Mouse (Mus musculus) kidney, postnatal 36 days (tissue): ENCODE data around the gene Gatad2b.
A peak's percentile ranks its signal among the peaks of the same experiment; 100 is the strongest.
"Not testable (repeated sequence)": the region's sequence is repeated elsewhere in the genome, so short reads cannot be mapped to it uniquely, and the experiment has no call there.

Source experiments
- DNase-seq, 2 experiments: peaks; one replicate each; pipeline ENCODE4 v3.0.0; 2021 to 2022; ENCODE audit warnings: mixed read lengths in 2 of 2

Gatad2b gene

GRCm38 (mm10) chr3:90265932-90266741 lies 26.8 kb upstream of the Gatad2b start:
- no peak for DNase-seq

DNA sequence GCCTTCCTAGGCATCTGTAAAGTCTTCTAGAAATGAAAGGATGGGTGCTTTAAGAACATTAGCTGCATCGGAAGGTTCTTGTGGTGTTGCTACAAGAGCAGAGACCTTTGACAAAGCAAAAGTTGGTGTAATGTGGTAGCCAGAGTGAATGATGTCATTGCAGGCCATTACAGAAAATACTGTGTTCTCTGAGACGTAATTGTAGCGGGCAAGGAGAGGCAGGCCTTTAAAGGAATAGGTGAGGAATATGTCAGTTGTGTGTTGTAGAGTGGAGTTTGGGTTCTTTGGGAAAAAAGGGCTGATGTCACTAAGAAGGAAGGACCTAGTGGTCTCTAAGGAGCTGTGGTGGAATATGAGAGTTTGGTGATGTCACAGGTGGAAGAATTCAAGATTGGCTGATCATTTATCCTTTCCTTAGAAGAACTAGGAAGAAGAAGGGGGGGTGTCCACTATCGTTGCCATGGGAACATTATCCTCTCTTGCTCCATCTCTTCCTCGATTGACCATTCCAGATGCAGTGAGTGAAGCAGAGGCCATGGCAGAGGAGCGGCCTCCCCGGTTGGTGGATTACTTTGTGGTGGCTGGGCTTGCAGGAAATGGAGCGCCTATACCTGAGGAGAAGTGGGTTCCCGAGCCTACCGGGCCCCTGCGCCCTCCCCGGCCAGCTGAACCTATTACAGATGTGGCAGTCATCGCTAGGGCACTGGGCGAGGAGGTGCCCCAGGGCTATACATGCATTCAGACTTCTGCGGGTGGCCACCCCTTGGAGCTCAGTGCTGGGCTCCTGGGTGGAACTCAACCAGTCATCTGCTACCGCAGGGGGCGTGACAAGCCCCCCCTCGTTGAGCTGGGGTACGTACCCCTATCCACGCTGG lies 25.8 kb upstream of the Gatad2b start:
- DNase-seq, result no peak

- no peak for DNase-seq
Observed at GRCm38 (mm10) chr3:90268190-90268589, 24.8 kb upstream of the Gatad2b start.

DNA sequence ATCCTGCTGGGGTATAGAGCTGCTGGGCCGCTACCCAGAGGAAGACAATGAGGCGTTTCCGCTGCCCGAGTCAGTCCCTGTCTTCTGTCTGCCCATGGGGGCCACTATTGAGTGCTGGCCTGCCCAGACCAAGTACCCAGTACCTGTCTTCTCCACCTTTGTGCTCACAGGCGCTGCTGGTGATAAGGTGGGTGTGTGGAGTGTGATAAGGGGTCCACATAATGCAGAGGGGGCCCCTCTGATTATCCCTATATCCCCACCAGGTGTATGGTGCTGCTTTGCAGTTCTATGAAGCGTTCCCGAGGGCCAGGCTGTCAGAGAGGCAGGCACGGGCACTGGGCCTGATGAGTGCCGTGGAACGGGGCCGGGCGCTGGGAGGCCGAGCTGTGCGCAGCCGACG lies 24.0 kb upstream of the Gatad2b start:
- DNase-seq, result no peak

DNA sequence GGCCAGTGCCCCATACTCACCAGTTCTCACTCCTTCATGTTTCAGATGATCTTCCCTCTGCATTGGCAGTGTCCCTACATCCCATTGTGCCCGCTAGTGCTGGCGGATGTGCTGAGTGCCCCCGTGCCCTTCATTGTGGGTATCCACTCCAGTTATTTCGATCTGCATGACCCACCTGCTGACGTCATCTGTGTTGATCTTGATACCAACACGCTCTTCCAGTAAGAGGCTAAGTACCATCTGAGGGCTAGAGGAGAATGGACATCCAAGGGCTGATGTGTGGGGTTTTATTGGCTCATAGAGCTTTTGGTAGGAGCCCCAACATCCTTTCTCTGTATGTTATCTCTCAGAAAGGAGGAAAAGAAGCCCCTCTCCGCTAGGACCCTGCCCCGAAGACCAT lies 22.2 kb upstream of the Gatad2b start:
- no peak for DNase-seq

DNA sequence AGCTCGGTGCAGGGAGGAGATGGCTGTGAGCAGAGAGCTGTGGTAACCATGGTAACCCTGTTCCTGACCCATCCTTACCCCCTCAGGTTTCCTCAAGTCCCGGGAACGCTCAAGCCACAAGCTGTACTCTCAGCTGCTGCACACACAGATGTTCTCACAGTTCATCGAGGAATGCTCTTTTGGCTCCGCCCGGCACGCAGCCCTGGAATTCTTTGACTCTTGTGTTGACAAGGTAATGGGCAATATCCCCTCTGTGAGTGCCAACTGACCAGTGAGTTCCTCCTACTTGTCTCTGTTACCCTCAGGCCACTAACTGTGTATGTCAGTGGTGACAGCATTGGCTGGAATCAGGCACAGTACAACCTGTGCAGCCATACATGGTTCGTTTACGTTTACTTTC lies 20.8 kb upstream of the Gatad2b start:
- no peak for DNase-seq

DNA sequence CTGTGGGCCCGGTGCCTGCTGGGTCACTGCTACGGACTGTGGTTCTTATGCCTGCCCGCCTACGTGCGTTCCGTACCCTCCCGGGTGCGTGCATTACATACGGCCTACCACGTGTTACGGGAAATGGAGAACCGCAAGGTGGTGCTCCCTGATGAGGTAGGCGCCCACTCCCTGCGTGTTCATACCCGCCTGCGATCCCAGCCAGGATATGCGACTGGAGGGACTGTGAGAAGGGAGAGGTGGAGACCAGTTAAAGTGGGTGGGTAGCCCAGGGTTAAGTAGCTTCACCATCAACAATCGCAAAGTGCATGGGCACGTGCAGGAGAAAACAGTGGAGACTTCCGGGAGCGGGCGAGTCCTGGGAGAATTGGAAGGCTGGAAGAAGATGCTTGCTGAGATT lies 19.1 kb upstream of the Gatad2b start:
- DNase-seq, result no peak

DNA sequence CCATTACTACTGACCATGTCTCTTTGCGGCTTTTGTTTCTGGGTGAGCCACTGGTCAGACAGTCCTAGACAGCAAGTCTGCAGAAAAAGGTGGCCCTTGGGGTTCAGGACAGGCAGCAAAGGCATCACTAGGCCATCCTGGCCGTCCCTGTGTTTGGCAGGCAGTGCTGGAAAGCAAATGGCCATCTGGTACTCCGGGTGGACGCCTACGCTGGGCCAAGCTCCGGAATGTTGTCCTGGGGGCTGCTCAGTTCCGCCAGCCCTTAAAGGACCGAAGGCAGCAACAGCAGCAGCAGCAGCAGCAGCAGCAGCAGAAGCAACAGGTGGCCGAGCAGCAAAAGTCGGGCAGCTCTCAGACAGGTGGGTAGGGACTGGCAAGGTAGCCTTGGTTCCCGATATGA lies 17.7 kb upstream of the Gatad2b start:
- DNase-seq, result no peak

- no peak for DNase-seq
Observed at GRCm38 (mm10) chr3:90276858-90277257, 16.1 kb upstream of the Gatad2b start.

DNA sequence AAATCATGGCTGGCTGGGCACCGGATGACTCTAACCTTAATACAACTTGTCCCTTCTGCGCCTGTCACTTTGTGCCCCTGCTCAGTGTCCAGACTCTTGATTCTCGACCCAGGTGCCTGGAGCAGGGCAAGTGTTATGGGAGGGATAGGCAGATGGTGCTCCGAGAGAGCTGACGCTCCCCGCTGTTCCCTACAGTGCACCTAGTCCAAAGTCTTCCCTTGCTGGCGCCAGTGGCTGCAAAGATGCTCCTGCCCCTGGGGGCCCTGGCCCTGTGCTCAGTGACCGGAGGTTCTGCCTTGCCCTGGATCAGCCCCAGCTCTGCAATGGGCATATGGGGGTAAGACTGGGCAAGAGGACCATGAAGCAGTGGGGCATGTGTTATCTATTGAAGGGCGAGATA lies 15.2 kb upstream of the Gatad2b start:
- DNase-seq, result no peak

DNA sequence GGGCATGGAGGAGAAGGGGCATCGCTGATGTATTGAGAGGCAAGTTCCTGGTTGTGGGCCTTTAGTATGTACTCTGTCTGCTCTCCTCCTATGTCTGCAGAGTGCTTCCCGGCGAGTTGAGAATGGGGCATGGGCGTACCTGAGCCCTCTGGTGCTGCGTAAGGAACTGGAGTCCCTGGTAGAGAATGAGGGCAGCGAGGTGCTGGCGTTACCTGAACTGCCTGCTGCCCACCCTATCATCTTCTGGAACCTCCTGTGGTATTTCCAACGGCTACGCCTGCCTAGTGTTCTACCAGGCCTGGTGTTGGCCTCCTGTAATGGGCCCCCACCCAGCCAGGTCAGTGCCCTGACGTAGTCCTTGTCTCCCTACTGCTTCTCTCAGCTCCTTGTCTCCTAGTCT lies 14.8 kb upstream of the Gatad2b start:
- no peak for DNase-seq

DNA sequence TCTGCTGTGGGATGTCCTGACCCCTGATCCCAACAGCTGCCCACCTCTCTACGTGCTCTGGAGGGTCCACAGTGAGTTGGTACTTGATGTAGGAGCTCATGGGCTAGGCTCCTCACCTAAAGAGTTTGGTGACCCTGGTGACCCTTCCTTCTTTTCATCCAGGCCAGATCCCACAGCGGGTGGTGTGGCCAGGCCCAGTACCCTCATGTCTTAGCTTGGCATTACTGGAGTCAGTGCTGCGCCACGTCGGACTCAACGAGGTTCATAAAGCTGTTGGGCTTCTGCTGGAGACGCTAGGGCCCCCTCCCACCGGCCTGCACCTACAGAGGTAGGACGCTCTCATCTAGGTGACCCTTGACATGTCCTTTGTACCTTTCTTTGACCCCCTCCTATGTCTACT lies 13.8 kb upstream of the Gatad2b start:
- no peak for DNase-seq

- no peak for DNase-seq
Observed at GRCm38 (mm10) chr3:90279743-90280142, 13.2 kb upstream of the Gatad2b start.

GRCm38 (mm10) chr3:90280708-90281107 lies 12.3 kb upstream of the Gatad2b start:
- no peak for DNase-seq

DNA sequence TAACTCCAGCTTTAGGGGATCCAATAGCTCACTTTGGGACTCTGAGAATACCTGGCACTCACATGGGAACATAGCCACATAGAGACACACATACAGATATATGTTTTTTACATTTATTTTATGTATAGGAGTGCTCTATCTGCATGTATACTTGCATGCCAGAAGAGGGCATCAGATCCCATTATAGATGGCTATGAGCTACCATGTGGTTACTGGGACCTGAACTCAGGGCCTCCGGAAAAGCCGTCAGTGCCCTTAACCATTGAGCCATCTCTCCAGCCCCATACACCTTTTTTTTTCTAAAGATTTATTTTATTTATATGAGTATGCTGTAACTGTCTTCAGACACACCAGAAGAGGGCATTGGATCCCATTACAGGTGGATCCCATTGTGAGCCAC lies 8.8 kb upstream of the Gatad2b start:
- DNase-seq, result no peak

DNA sequence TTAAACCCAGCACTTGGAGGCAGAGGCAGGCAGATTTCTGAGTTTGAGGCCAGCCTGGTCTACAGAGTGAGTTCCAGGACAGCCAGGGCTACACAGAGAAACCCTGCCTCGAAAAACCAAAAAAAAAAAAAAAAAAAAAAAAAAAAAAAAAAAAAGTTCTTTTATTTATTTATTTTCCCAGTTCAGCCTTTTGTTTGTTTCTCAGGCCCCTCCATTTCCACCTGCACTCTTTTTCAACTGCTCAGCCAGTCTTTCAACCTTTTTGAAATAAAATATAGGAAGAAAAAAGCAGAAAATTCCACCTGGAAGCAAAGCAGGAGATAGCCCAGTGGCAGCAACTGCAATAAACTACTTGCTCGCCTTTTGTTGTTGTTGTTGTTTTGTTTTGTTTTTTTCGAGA lies 3.6 kb upstream of the Gatad2b start:
- not testable (repeated sequence) for DNase-seq

DNA sequence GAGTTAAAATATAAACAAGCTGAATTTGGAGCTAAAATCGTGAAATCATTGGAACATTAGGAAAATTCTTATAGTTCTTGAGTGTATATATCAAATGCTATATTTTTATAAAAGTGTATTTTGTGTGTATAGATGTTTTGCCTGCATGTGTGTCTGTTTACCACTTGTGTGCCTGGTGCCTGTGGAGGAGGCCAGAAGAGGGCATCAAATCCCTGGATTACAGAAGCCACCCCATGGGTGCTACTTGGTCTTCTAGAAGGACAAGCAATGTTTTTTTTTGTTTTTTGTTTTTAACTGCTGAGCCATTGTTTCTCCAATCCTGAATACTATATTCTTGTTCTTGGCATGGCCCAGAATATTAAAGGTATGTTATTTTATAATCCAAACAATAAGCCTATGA lies 2.4 kb upstream of the Gatad2b start:
- peak; percentile 39 to 40 for DNase-seq

GRCm38 (mm10) chr3:90291982-90292344 lies 1.0 kb upstream of the Gatad2b start:
- no peak for DNase-seq

GRCm38 (mm10) chr3:90293352-90294063 lies 530 bp downstream of the Gatad2b start:
- peak; percentile 62 to 85 for DNase-seq

- no peak for DNase-seq
Observed at GRCm38 (mm10) chr3:90294064-90294440, 1.1 kb downstream of the Gatad2b start.

- no peak for DNase-seq
Observed at GRCm38 (mm10) chr3:90294651-90295050, 1.7 kb downstream of the Gatad2b start.

- no peak for DNase-seq
Observed at GRCm38 (mm10) chr3:90305801-90306200, 12.8 kb downstream of the Gatad2b start.

DNA sequence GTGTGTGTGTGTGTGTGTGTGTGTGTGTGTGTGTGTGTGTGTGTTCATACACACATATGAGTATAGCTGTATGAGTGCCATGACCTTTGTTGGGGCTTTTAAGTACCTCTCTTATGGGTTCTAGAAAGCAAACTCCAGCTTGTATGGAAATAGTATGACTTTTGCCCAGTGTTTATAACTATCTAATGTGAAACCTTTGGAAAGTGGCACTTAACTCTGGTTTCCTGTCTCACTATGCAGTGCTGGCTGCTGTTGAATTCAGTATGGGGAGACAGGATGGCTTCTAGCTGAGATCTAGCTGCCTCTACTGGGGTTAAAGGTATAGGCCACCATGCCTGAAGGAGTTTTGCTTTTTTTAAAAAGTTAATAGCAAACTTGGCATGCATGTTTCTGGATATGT lies 16.6 kb downstream of the Gatad2b start:
- no peak for DNase-seq

GRCm38 (mm10) chr3:90313367-90313766 lies 20.4 kb downstream of the Gatad2b start:
- DNase-seq, result peak in 1 of 2 experiments; percentile 19
